Mouse (Mus musculus) right cerebral cortex, postnatal 25 days (tissue): Measurements from ENCODE around the gene Ptprd.

Experiments used
- DNase-seq: peaks from one replicate; pipeline ENCODE4 v3.0.0; 2022

Ptprd gene

DNA sequence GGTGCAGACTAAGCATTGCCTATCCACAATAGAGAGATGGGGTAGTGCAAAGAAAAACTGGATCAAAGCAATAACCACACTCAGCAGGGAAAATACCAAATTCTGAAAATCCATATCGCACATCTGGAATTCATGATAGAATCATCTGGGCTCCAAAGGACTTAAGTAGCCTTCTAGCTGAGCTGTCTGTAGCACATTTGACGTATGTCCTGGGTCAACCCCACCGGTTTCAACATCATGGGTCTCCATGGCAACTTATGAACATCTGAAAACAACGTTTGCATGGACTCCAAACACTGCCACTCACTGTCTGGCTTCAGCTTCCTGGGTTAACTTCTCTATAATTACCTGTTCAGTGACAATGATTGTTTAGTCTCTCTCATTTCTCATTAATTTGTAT, 655.9 kb downstream of the Ptprd start:
- DNase-seq, result no peak

DNA sequence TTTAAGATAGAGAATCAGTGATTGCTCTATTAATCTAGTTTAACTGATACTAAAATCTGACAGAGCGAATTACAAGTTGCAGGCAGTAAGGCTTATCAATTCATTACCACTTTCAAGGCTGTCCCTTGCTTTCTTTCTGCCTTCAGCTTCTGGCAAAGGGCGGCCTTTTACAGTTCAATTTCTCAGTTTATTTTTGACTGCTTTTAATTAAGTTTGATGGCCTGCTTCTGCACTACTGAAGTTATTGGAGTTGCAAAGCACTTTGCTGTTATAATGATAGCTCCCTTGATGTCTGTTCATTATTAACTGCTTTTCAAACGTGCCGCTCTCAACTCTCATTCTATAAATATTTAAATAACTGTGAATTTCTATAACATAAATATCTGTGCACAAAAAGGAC, 673.9 kb downstream of the Ptprd start:
- no peak for DNase-seq

DNA sequence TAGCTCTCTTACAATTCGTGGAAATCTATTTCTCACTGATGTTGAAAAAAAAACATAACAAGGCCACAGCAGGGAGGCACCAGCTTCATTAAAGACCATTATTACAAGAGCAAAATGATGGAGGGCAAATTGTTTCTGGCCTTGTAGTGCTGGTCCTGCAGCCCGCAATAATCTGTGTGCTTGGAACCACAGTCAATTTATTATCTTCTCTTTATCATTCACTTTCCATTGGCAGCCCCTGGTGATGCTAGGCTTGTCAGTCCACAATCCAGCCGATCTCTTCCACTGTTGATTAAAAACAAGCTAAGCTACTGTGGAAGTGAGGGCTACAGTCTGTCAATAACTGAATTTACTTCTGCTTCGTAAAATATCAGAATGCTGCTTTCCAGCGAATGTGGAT, 674.4 kb downstream of the Ptprd start:
- DNase-seq, result no peak

DNA sequence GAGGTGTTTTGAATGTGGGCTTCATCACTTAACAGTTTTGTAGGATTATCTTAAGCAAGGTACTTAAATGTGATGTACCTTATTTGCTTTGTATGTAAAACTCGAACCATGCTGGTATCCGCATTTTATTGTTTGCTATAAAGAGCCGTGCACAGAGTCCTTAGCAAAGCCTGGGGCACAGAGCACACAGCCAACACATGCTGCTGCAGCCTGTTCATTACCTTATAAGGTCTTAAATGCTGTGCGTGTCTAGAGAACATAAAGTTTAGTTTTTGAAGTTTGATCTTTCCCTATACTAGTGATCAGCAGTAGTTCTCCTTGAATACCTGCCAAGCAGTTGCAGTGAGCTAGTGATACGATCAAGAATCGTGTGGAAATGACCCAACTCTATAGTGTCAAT, 676.2 kb downstream of the Ptprd start:
- DNase-seq, result no peak

DNA sequence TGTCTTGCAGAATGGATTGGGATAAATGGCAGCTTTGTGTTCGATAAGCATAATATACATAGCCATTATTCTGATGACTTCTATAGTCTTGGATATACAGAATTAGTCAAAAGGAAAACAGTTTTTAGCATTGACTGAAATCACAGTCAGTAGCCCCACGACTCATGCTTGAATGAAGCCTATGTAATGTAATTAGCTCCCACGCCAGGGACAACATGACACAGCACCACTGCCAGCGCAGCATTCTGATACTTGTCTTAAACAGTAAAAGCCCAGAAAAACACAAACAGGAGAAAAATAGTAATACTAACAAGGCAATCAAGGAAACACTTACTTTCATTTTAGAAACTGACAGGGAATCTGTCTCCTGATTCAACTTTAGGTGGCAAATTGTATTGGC, 677.2 kb downstream of the Ptprd start:
- no peak for DNase-seq

DNA sequence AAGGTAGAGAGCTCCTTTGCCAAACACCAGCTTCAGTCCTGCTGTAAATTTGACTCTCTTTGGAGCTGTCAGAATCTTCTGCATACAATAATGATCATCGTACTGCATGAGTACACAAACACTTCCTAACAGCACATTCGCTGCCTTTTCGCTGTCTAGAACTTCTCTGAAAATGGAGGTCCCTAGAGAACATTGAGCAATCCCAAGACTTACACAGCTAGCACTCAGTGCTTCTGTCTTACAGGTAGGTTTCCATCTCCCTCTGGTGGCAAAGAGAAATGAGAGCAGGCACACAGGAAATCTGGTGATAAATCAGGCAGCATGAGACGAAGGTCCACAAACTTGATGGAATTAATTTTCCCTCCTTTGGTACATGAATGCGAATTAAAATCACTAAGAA, 692.6 kb downstream of the Ptprd start:
- DNase-seq, result no peak

DNA sequence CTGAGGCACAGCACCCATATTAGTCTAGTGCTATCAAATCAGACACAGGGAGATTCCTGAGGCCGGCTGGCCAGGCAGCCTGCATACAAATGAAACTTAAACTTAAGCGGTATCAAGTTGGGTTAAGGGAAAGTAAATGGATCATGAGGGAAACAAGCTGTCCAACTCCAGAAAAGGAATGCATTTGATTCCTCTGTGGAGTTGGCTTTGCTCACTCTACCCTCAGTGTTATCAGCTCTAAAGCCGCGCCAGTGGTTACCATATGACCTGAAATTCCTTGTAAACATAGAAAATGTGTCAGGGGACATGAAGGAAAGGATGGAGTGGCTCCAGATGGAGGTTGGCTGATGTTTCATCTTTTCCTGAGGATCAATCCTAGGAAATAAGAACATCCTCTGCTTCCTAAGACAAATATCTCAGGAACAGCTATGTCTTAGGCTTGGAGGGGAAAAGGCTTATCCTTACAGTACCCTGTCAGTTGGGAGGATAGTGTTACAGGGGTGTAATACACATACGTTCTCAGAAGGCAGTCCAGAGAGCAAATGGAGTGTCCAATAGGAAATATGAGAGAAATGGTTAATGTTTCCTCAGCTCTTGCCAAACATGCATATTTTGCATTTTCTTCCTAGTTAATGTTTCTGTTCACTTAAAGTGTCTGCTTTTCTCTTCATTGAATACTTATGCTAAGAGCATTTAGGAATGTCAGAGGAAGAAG, 697.7 kb downstream of the Ptprd start:
- no peak for DNase-seq

DNA sequence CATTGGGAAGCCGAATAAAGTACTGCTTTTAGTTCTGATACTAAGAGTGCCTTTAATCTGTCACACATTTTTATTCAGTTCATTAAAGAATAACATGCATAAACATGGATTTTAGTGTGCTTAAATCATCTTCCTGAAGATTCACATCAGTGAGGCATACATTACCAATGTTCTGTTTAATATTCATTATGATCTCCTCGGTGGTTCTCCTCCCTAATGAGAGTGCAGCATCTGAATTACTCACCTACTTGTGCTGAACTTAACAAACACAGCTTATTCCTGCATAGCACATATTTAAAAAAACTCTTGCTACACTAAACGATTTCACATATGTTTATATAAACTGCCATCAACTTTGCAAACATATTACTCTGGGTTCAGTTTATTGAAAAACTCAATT, 698.7 kb downstream of the Ptprd start:
- no peak for DNase-seq

DNA sequence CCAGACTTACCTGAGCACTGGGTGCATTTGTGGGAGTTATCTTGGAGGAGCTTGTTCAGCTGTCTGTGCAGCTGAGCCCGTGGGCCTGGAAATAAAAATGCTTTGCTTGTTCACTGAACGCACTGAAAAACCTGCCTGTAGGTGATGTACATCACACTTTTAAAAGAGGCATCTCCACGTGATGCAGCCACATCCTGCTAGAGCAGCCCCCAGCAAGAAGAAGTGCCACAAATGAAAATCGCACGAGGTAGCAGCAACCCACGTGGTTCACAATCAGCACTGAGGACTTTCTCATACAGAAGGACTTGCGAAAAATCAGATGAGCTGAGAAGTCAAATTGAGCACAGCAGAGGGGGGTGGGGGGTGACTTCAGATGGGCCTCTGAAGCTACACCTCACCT, 757.7 kb downstream of the Ptprd start:
- DNase-seq, result peak; percentile 18

DNA sequence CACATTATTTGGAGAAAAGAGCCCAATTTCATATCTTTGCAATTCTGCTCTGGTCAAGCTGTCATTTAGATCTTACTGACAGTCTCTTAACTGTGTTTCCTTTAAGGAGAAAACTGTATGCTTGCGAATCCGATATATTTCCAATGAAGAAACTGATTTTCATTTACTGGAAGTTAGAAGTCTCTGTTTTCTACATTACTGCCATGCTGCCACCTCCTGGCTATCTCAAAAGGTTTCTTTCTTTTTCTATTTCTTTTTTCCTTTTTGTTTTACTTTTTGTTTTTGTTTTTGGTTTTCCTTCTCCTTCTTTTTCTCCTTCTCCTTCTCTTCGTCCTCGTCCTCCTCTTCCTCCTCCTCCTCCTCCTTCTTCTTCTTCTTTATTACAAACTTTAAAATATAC, 812.6 kb downstream of the Ptprd start:
- no peak for DNase-seq

DNA sequence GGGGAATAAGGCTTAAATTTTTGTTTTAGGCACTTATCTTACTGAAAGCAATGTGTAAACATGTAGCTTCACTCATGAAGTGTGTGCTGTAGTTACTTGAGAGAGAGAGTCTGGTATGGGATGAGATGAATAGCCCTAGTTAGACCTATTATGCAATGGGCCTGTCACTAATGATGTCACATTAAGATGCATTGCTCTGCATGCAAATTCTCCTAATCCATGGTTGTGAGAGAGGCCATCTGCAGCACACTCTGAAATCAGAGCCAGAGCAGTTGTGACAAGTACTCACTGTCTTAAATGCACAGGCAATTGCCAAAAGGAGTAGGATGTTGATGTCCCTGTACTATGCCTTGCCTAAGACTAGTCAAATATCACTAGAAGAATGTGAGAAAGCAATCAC, 850.0 kb downstream of the Ptprd start:
- DNase-seq, result no peak

DNA sequence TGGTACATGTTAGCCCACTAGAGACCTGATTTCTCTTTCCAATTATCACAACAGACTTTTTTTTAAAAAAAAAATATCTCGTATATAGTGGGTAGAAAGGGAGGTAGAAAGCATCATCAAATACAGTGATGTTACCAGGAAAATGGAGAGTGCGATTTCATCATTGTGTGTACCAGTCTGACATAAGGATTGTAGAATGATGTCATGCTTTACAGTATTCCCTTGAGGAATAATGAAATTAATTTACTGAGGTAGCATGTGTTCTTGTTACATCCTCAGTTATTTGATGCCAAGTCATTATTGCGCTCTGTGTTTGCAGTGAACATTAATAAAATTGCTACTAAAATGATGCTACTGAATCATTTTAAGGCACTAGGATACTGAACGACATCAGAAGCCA, 884.6 kb downstream of the Ptprd start:
- no peak for DNase-seq

DNA sequence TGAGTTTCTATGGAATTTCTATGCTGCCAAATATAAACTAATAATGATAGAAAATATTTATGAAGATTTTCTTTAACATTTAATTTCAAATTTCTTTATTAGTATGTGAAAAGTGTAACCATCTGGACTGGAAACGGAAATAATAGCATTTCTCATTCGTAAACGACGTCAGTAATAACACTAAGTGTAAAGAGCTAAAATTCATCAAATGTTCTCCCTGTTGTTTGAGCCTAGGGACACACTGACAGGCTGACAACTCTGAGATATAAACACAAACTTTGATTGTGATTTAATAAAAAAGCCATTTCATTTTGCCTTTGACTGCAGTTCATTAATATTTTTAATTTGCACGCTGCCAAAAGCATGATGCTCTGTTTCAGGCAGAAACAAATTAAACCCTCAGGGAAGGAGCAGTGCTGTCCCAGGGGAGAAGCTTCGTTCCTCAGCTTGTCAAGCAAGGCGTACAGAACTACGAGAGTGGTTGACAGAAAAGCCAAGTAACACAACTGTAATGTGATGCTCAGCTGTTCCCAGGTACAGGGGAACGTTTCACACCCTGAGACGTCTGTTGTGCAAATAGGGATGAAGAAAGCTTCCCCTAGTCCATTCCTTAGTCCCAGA, 894.6 kb downstream of the Ptprd start:
- no peak for DNase-seq

DNA sequence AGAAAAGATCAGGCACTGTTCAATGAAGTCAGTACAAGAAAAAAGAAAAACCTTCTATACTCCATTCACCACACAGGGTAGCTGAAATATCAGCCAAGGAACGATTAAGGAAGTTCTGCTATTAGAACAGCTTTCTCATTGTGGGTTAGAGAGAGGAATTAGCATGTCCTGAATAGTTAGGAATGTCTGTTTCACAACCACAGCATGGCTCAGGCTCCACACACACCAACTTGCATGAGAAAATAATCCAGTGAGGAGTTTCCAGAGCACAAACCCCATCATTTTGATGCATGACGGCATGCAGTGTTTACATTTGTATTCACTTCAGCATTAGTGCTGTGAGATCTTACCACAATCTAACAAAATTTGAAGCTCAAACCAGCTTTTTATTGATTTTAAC, 895.1 kb downstream of the Ptprd start:
- DNase-seq, result no peak

DNA sequence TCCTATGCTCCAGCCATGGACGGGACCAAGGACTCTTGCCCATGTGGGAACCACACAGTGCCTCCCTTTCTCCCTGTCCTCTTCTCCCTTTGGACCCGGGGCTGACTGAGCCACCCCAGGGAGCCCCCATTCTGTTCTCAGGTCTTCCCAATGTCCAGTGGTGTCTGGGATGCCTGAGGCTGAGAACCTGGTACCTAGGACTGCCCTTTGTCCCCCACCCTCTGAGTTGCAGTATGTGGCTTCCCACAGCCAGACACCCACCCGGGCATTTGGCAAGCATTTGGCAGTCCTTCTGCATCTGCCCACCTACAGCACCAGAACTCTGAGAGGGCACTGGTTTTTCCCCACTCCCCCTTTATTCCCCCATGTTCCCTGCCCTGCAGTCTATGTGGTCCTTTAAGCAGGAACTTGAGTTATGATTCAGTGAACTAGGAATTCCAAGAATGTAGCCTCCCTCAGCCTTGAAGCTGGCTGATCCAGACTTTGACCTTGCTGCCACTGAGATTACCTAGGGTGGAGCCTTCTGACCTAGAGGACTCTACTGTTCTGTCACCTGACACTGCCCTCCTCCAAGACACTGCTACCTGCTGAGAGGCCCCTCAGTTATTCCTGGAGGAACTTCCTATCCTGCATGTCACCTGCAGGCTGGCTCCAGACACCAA, 901.5 kb downstream of the Ptprd start:
- no peak for DNase-seq

DNA sequence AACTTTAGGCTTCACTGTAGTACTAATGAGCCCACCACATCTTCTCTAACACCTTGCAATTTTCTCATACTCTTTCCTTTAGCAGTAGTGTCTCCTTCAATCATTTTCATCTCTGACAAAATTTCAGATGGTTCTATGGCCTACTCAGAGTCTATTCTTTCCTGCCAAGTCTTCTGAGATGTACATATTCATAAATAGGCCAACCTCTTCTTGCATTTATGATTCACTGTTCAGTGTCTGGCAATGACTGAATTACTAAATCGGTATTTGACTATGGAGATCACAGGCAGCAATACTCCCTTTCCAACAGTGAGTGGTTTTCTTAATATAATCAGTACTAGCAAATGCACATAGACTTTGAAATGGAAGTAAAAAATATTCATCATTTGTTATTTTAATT, 928.3 kb downstream of the Ptprd start:
- DNase-seq, result no peak

DNA sequence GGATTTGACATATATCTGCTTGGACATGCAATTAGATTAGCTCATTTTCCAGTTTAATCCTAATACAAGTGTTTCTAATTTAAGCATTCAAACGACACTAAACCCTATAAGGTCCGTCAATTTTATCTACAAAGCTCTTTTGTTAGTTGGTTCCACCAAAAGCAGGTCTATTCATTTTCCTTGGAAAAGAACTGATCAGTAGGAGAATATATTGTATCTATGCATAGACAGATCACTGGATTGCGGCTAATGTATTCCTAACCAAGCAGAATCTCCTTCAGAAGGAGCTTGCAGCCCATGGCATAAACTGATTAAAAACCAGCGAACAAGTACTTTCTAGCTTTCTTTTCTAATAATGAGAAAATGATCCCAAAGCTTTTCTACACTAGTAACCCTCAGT, 933.8 kb downstream of the Ptprd start:
- DNase-seq, result no peak

DNA sequence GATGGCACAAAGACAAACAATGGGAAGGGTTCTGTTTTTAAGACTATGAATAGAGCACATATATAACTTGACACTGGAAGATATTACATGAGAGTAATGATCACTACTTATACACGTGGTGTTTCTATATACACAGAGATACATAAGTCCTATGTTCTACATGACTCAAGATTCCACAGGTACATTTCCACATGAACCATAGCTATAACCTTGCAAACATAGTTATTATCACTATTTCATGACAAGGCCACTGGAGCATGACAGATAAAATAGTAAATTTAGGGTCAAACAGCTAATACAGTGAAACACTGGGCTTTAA, 951.8 kb downstream of the Ptprd start:
- no peak for DNase-seq

DNA sequence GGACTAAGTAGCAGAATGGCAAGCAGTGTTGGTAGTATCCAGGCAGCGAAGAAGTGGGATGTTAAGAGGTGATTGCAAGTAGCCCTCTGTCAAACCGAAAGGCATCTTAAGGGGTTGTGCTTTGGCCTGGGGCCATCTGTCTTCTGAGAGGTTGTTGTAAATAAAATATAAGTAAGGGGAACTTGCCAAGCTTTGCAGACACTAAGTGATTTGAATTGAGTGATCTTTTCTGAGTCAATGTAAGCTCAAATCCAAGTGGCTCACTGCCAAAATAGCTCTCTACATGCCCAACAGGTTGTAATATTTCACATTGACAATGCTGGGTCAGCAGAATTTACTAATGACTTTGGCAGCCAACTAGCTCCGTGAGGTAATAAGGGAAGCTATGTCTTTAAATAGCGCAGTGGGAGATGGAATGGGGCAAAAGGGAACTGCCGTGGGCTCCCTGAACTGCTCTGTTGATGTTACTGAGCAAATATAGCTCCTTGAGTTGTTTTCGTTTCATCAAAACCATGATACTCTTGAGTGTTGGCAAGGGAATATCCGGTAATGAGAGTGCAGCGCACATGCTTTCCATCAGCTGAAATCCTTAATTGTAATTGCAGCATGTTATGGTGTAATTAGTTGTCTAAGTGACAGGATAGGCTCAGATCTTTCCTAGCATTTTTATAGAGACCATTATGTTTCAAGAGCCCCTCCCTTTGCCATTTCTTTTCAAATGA, 952.4 kb downstream of the Ptprd start:
- DNase-seq, result no peak

DNA sequence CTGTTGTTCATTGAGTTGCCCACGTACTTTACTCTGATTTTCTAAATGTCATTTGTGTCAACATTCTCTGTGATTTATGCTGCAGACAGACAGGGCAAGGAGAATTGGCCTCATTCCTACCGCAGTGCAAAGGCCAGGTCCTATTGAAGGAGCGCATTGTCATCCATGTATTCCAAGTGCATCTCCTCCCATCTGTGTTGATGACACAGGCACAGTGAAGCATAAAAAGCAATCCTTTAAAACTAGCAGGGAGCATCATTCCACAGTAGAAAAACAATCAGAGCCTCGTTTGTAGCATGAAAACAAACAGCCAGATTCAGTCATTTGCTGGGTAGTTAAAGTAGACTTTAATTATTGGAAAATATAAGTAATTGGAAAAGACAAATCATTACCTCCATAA, 960.6 kb downstream of the Ptprd start:
- no peak for DNase-seq

DNA sequence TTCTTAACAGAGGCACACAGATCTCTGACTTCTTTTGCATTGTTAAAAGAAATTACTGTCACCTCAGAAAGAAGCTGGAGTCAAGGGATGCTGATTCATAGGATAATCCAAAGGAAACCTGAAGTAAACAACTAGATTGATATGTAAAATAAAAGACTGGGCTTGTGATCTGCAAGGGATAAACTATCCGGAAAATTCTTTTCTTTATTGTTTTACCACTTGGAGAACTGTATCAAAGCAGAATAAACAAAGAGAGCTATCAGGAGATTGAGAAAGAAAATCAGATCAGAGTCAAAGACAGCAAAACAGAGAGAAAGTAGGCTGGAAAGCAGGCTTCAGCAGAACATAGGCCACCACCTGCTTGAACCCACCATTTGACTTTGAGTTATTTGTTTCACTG, 962.0 kb downstream of the Ptprd start:
- DNase-seq, result no peak

DNA sequence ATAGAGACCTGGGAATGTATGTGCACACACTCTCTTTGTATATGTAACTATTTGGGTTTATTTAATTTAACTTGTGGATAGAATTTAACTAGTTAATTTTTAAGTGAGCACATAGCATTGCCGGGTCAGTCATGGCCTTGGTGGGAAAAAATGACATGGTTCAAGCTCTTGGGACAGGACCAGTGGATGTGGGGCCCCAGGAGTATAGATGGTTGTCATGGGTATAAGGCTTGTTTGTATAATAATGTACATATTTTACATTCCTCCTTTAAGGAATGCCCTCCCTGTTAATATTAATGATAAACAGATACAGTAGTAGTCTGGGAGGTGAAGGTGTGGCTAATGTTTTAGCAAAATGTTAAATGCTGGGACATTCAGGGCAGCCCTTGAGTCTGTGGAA, 962.8 kb downstream of the Ptprd start:
- no peak for DNase-seq

DNA sequence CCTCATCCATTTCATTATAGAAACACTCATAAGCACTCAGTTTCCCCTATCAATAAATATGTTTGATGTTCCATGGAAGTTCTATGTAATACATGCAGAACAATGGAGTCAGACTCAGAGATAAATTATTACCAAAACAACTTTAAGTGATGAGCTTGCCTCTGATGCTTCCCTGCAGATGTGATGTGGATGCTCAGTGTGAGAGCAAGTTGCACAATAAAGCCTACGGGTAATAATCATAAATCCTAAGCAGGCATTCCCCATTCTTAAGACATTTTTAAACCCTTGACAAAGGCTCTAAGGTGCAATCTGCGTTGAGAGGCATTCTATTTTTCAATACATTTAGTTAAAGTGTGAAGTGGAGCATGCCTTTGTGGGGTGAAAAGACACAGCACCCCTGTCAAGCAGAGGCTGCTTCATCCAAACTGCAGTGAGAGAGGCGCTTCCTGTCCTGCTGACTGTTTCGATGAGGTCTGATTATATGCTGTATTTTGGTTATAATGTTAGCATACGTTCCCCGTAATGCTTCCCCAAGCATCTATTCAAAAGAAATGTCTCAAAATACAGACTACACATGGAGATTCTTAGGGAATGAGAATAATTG, 969.8 kb downstream of the Ptprd start:
- DNase-seq, result no peak

DNA sequence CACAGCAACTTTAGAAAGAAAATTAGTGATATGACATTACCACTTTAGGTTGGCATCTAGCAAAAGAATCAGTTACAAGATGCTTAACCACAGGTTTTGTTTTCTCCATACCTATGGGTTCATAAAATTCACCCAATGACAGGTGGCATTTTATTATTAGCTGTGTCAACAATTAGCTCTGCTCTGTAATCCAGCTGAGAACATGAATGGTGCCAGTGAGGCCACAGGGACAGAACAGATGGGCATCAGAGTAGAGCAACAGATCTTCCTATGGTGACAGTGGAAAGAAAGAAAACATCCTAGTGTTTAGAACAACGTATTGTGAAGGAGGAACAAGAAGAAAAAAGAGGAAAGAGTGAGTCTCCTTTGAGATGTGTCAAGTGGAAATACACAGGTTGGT, 973.6 kb downstream of the Ptprd start:
- DNase-seq, result no peak
